Mouse (Mus musculus): ENCODE measurements at regions not wholly inside any gene's neighbourhood (a gene's known extent, or its start where the extent isn't known, plus 50 kb on each side); places are given as distances from the start of the nearest gene placed in this dataset.
"Not testable (repeated sequence)": the region's sequence is repeated elsewhere in the genome, so short reads cannot be mapped to it uniquely, and the experiment has no call there.

DNA sequence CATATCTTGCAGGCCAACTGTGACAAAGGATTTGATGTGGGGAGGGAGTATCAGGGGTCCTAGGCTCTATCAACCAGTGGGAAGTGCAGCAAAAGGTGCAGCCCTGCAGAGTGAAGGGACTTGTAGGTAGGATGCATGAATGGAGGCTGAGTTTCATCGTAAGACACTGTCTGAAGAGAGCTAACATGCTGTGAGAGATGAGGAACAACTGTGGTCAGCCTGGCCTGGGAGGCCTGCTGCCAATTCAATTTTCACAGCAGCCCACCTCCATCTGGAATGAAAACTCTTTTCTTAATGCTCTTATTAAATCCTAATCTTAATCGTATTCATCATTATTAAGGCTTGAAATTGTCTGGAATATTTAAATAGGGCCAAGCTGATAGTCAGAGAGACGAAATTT is 622.1 kb upstream of the Brinp1 start:
- Histone ChIP-seq H3K36me3 (replicated peaks) (no peaks in the 10 kb centered on the region), H3K27ac (no peak overlapping the region), H3K4me1 (no peaks in the 10 kb centered on the region), H3K9ac (no peak overlapping the region), H3K9me3 (no peaks in the 10 kb centered on the region), H3K4me2 (no peak overlapping the region), H3K27me3 (no peaks in the 10 kb centered on the region), H3K4me3 (replicated peaks) (no peak overlapping the region)
- WGBS = 63% methylated on average over 3 of the region's 3 CpGs
- ATAC-seq (ENCODE audit: low FRiP score) = no peak

- Histone ChIP-seq H3K4me2 (no peak overlapping the region), H3K27ac (no peak overlapping the region), H3K27me3 (no peaks in the 10 kb centered on the region), H3K36me3 (replicated peaks) (no peaks in the 10 kb centered on the region), H3K4me3 (replicated peaks) (no peak overlapping the region), H3K9ac (no peak overlapping the region), H3K4me1 (no peaks in the 10 kb centered on the region), H3K9me3 (no peaks in the 10 kb centered on the region)
- WGBS = 91% methylated on average over 2 of the region's 2 CpGs
- no peak for ATAC-seq (ENCODE audit: low FRiP score)
These were observed 593.9 kb upstream of the Brinp1 start for GRCm38 (mm10) chr4:69548104-69548503.

- H3K4me1 ChIP-seq = no peaks in the 10 kb centered on the region
- no peaks in the 10 kb centered on the region for H3K36me3 ChIP-seq (replicated peaks)
- no peak overlapping the region for H3K4me3 ChIP-seq (replicated peaks)
- H3K9me3 ChIP-seq = no peaks in the 10 kb centered on the region
- no peak overlapping the region for H3K9ac ChIP-seq
- H3K27me3 ChIP-seq = no peaks in the 10 kb centered on the region
- no peak overlapping the region for H3K27ac ChIP-seq
- WGBS = 89% methylated on average over 6 of the region's 6 CpGs
- no peak for ATAC-seq (ENCODE audit: low FRiP score)
- no peak overlapping the region for H3K4me2 ChIP-seq
These were observed 584.1 kb upstream of the Brinp1 start for GRCm38 (mm10) chr4:69538172-69538908.

DNA sequence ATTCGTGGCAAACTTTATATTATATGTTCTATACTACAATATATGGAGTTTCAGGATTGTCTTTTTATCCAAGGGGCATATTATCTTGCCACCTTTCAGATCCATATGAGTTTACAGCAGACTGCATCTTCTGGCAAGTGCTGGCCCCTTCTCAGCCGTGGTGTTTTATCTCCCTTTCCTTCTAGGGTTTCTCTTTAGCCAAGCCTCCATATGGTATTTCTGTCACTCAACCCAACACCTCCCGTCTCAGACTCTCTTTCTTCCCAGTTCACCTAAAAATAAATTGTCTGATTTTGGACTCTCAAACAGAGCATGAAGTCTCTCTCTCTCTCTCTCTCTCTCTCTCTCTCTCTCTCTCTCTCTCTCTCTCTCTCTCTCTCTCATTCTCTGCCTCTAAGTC is 578.9 kb upstream of the Brinp1 start:
- H3K9ac ChIP-seq = no peak overlapping the region
- no peaks in the 10 kb centered on the region for H3K4me1 ChIP-seq
- H3K4me3 ChIP-seq (replicated peaks) = no peak overlapping the region
- 74% methylated on average over 3 of the region's 3 CpGs for WGBS
- ATAC-seq (ENCODE audit: low FRiP score) = no peak
- no peaks in the 10 kb centered on the region for H3K27me3 ChIP-seq
- no peaks in the 10 kb centered on the region for H3K36me3 ChIP-seq (replicated peaks)
- H3K27ac ChIP-seq = no peak overlapping the region
- no peaks in the 10 kb centered on the region for H3K9me3 ChIP-seq
- H3K4me2 ChIP-seq = no peak overlapping the region

GRCm38 (mm10) chr4:69523112-69523511 is 568.9 kb upstream of the Brinp1 start:
- Histone ChIP-seq H3K27ac (no peak overlapping the region), H3K4me3 (replicated peaks) (no peak overlapping the region), H3K4me2 (no peak overlapping the region), H3K36me3 (replicated peaks) (no peaks in the 10 kb centered on the region), H3K27me3 (no peaks in the 10 kb centered on the region), H3K4me1 (no peaks in the 10 kb centered on the region), H3K9me3 (no peaks in the 10 kb centered on the region), H3K9ac (no peak overlapping the region)
- WGBS = 93% methylated on average over 2 of the region's 2 CpGs
- ATAC-seq (ENCODE audit: low FRiP score) = no peak

DNA sequence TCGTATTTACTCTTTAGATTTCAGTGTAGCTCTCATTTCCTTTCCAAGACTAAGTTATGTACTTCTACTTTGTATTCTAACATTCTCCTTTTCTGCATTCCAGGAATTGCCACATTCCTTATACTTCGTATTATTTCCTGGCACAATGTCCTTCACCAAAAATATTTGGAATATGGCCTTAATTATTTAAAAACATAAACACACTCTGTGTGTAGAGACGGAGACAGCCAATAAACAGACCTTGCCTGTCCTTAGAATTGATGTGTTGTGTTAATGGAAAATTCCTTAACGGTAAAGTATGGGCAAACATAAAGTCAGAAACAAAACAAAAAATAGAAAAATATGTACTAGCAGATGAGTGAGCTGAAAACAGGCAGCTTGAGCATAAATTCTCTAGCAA is 554.1 kb upstream of the Brinp1 start:
- no peak for ATAC-seq (ENCODE audit: low FRiP score)
- Histone ChIP-seq H3K27ac (no peak overlapping the region), H3K27me3 (no peaks in the 10 kb centered on the region), H3K36me3 (replicated peaks) (no peaks in the 10 kb centered on the region), H3K9me3 (no peaks in the 10 kb centered on the region), H3K4me1 (no peaks in the 10 kb centered on the region), H3K4me2 (no peak overlapping the region), H3K9ac (no peak overlapping the region), H3K4me3 (replicated peaks) (no peak overlapping the region)
- WGBS = 84% methylated on average over 4 of the region's 4 CpGs

- no peak; the same call in 1 of the 2 replicates for ATAC-seq (ENCODE audit: low FRiP score)
- Histone ChIP-seq H3K27me3 (no peaks in the 10 kb centered on the region), H3K4me1 (no peaks in the 10 kb centered on the region), H3K4me2 (no peak overlapping the region), H3K36me3 (replicated peaks) (no peaks in the 10 kb centered on the region), H3K9ac (no peak overlapping the region), H3K4me3 (replicated peaks) (no peak overlapping the region), H3K27ac (no peak overlapping the region), H3K9me3 (no peaks in the 10 kb centered on the region)
- 90% methylated on average over 1 of the region's 1 CpGs for WGBS
These were observed 517.0 kb upstream of the Brinp1 start for GRCm38 (mm10) chr4:69471200-69471599.

DNA sequence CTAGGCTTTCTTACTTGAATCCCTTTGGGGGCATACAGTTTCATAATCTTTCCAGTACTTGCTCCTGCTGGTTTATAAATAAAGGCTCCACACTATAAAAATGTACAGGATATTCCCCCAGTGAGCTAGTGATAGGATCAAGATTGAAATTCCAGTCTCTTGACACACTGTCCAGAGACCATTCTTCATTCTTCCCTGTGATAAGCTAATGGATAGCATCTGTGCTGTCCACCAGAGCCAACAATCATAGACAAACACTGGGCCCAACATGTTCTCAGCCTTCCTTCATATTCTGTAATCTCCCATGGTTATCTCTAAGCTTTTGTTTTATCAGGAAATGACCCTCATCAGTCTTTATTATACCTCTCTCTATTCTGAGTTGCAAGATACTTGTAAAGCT is 505.8 kb upstream of the Brinp1 start:
- H3K4me2 ChIP-seq = no peak overlapping the region
- no peak for ATAC-seq (ENCODE audit: low FRiP score)

DNA sequence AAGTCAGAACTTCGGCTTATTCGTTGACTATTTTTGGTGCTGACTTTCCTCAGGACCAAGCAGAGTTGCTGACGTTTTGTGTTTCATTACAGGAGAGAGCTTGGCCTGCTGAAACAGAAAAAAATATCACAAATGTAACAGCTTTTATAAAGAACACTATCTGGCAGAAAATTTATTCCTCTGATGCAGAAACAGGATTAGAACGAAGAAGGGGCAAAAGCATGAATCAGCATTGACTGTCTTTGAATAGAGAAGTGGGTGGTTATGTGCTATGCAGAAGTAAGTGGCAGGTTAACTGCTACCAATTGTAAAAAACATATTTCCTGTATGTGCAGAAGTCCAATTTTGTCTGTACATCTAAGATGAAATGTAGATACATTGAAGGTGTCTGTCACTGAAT is 502.2 kb upstream of the Brinp1 start:
- Histone ChIP-seq H3K27me3 (no peaks in the 10 kb centered on the region), H3K27ac (no peak overlapping the region), H3K4me1 (no peaks in the 10 kb centered on the region), H3K4me3 (replicated peaks) (no peak overlapping the region), H3K36me3 (replicated peaks) (no peaks in the 10 kb centered on the region), H3K9ac (no peak overlapping the region), H3K9me3 (no peaks in the 10 kb centered on the region), H3K4me2 (no peak overlapping the region)
- ATAC-seq (ENCODE audit: low FRiP score) = no peak
- WGBS = 90% methylated on average over 4 of the region's 4 CpGs

More for the DNA sequence above, 505.8 kb upstream of the Brinp1 start:
- Histone ChIP-seq H3K27me3 (no peaks in the 10 kb centered on the region), H3K4me3 (replicated peaks) (no peak overlapping the region), H3K9me3 (no peaks in the 10 kb centered on the region), H3K4me1 (no peaks in the 10 kb centered on the region), H3K9ac (no peak overlapping the region), H3K36me3 (replicated peaks) (no peaks in the 10 kb centered on the region), H3K27ac (no peak overlapping the region)

DNA sequence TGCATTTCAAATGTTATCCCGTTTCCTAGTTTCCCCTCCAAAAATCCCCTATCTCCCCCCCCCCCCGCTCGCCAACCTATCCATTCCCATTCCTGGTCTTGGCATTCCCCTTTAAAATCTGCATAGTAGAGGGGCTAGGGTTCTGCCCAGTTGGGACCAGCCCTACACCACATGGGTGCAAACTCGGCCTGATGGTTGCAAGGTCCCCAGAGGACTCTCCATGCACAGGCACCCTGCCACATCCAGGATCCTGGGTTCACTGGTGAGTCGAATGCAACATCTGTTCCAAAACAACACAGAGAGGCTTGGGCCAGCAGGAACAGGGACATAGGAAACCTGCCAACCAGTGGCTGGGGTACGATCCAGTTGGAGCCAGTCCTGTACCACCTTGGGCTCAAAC is 492.0 kb upstream of the Brinp1 start:
- Histone ChIP-seq H3K27ac (no peak overlapping the region), H3K27me3 (no peaks in the 10 kb centered on the region), H3K4me1 (no peaks in the 10 kb centered on the region), H3K9me3 (no peaks in the 10 kb centered on the region), H3K4me2 (no peak overlapping the region), H3K36me3 (replicated peaks) (no peaks in the 10 kb centered on the region), H3K9ac (no peak overlapping the region), H3K4me3 (replicated peaks) (no peak overlapping the region)
- 89% methylated on average over 6 of the region's 6 CpGs for WGBS
- ATAC-seq (ENCODE audit: low FRiP score) = peak; percentile 51; the same call in 1 of the 2 replicates

DNA sequence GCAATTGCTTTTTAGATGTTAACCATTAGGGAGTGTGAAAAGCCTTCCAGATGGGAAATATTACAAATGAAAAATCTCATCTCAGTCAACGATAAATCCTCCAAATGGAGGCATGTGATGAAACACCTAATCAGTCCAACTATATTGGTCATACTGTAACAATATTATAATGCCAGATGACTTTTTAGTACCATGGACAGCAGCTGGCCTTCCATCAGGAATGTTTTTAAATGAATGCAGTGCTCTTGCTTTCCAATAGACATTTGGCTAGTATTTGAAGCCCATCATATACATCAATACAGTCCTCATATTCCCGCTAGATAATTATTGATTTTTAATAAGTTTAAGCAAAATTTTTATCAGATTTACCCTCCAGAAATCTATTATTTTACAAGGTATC is 489.8 kb upstream of the Brinp1 start:
- no peaks in the 10 kb centered on the region for H3K9me3 ChIP-seq
- no peaks in the 10 kb centered on the region for H3K36me3 ChIP-seq (replicated peaks)
- H3K4me1 ChIP-seq = no peaks in the 10 kb centered on the region
- ATAC-seq (ENCODE audit: low FRiP score) = no peak
- WGBS = 89% methylated on average over 2 of the region's 2 CpGs
- no peak overlapping the region for H3K4me3 ChIP-seq (replicated peaks)
- no peaks in the 10 kb centered on the region for H3K27me3 ChIP-seq
- no peak overlapping the region for H3K4me2 ChIP-seq
- no peak overlapping the region for H3K27ac ChIP-seq
- H3K9ac ChIP-seq = no peak overlapping the region

DNA sequence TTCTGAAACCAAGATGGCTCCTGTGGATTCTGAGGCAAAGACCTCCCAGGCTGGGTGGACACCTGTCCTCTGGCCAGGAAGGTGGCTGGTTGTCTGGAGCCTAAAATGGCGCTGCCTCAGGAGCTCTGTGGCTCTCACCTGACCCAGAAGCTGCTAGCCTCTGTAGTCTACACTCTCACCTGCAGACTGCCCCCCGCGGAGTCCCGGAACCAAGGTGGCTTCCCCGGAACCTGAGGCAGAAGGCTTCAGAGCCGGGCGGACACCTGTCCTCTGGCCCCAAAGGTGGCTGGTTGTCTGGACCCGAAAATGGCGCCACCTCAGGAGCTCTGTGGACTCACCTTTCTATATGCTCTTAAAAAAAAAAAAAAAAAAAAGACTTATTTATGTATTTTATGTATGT is 481.2 kb upstream of the Brinp1 start:
- Histone ChIP-seq H3K9me3 (no peaks in the 10 kb centered on the region), H3K36me3 (replicated peaks) (no peaks in the 10 kb centered on the region), H3K27ac (no peak overlapping the region), H3K27me3 (no peaks in the 10 kb centered on the region), H3K4me3 (replicated peaks) (no peak overlapping the region), H3K9ac (no peak overlapping the region), H3K4me1 (no peaks in the 10 kb centered on the region), H3K4me2 (no peak overlapping the region)
- ATAC-seq (ENCODE audit: low FRiP score) = no peak
- 96% methylated on average over 9 of the region's 9 CpGs for WGBS

GRCm38 (mm10) chr4:69410411-69410810 is 456.2 kb upstream of the Brinp1 start:
- not testable (repeated sequence) for H3K9ac ChIP-seq; H3K4me2 ChIP-seq; ATAC-seq (ENCODE audit: low FRiP score); H3K27ac ChIP-seq; H3K27me3 ChIP-seq; H3K4me1 ChIP-seq; H3K4me3 ChIP-seq (replicated peaks); H3K36me3 ChIP-seq (replicated peaks); H3K9me3 ChIP-seq
- WGBS = 94% methylated on average over 23 of the region's 23 CpGs
